Mouse (Mus musculus): ENCODE data around the gene Ankrd45. TPM values are rescaled to one million over a fixed set of nuclear protein-coding genes. Genes with fewer than 3 reads are reported as not detected.
"Not testable (repeated sequence)": the region's sequence is repeated elsewhere in the genome, so short reads cannot be mapped to it uniquely, and the experiment has no call there.

The Ankrd45 gene
- polyA plus RNA-seq, 1 experiment from 2014 or later = 5.3 TPM

GRCm38 (mm10) chr1:161140026-161140762 lies 2.3 kb upstream of the Ankrd45 start:
- 82% methylated on average over 9 of the region's 9 CpGs for WGBS
- Histone ChIP-seq H3K9me3 (ENCODE audit: low read length) (no peaks in the 10 kb centered on the region), H3K27ac (ENCODE audit: low read length) (no peak overlapping the region), H3K9ac (replicated peaks; ENCODE audit: low read length) (no peak overlapping the region), H3K4me3 (ENCODE audit: low read length) (no peak overlapping the region), H3K36me3 (ENCODE audit: insufficient read depth, low read length) (no peaks in the 10 kb centered on the region), H3K4me2 (replicated peaks; ENCODE audit: low read depth, low read length) (no peak overlapping the region), H3K4me1 (ENCODE audit: insufficient read depth, low read length) (0 out of 2 replicates have a peak, but pooled peaks cover 5% of the 10 kb centered on the region), H3K27me3 (ENCODE audit: insufficient read depth, low read length) (no peaks in the 10 kb centered on the region)
- no peak for ATAC-seq (ENCODE audit: low FRiP score, low TSS enrichment)

DNA sequence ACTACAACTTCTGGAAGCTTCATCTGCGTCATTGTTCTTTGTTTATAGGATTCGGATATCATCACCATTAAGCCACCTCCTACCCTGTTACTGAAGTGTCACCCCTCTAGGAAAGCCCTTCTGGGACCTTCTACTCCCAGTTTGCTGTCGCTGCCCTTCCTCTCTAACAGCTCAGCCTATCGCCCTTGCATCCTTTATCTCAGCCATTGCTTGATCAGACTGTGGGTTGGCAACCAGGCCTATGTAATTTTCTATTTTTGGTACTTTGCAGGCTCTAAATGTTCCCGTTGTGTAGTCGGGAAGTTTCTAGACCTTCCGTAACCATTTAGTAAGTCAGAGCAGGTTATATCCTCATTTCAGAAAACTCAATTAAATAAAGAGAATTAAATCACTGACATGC lies 725 bp downstream of the Ankrd45 start:
- Histone ChIP-seq H3K4me1 (ENCODE audit: insufficient read depth, low read length) (0 out of 2 replicates have a peak, but pooled peaks cover 5% of the 10 kb centered on the region), H3K27ac (ENCODE audit: low read length) (no peak overlapping the region), H3K4me3 (ENCODE audit: low read length) (no peak overlapping the region; the same call in 1 of the 2 replicates), H3K36me3 (ENCODE audit: insufficient read depth, low read length) (no peaks in the 10 kb centered on the region), H3K9ac (replicated peaks; ENCODE audit: low read length) (no peak overlapping the region), H3K4me2 (replicated peaks; ENCODE audit: low read depth, low read length) (peak overlapping the region; percentile 83; the same call in 1 of the 2 replicates), H3K9me3 (ENCODE audit: low read length) (no peaks in the 10 kb centered on the region), H3K27me3 (ENCODE audit: insufficient read depth, low read length) (no peaks in the 10 kb centered on the region)
- WGBS = 85% methylated on average over 7 of the region's 7 CpGs
- ATAC-seq (ENCODE audit: low FRiP score, low TSS enrichment) = no peak

DNA sequence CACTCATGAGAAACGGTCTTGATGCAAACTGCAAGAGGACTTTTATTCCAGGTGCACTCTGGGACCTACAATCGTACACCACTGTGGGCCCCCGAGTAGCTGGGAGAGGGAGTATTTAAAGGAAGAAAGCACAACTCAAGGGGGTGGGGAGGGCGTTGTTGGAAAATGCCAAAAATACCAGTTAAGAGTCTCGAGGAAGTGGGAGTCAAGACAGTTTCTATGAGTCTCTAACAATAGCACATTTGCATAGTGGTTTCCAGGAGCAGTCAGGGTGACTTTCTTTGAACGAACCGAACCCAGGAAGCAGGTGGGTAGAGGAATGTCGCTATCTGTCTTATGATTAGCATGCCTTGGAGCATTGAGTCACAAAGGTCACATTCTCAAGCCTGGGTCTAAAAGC lies 3.1 kb downstream of the Ankrd45 start:
- WGBS = 76% methylated on average over 8 of the region's 8 CpGs
- not testable (repeated sequence) for ATAC-seq (ENCODE audit: low FRiP score, low TSS enrichment)

GRCm38 (mm10) chr1:161147888-161148287 lies 5.4 kb downstream of the Ankrd45 start:
- WGBS = 76% methylated on average over 2 of the region's 2 CpGs
- Histone ChIP-seq H3K27me3 (ENCODE audit: insufficient read depth, low read length) (no peaks in the 10 kb centered on the region), H3K9ac (replicated peaks; ENCODE audit: low read length) (no peak overlapping the region), H3K4me2 (replicated peaks; ENCODE audit: low read depth, low read length) (no peak overlapping the region), H3K27ac (ENCODE audit: low read length) (no peak overlapping the region), H3K4me3 (ENCODE audit: low read length) (no peak overlapping the region), H3K36me3 (ENCODE audit: insufficient read depth, low read length) (no peaks in the 10 kb centered on the region), H3K9me3 (ENCODE audit: low read length) (no peaks in the 10 kb centered on the region), H3K4me1 (ENCODE audit: insufficient read depth, low read length) (0 out of 2 replicates have a peak, but pooled peaks cover 4% of the 10 kb centered on the region)
- no peak for ATAC-seq (ENCODE audit: low FRiP score, low TSS enrichment)

More for the DNA sequence above, 3.1 kb downstream of the Ankrd45 start:
- not testable (repeated sequence) for H3K9ac ChIP-seq (replicated peaks; ENCODE audit: low read length); H3K27ac ChIP-seq (ENCODE audit: low read length); H3K9me3 ChIP-seq (ENCODE audit: low read length); H3K4me3 ChIP-seq (ENCODE audit: low read length); H3K4me2 ChIP-seq (replicated peaks; ENCODE audit: low read depth, low read length); H3K36me3 ChIP-seq (ENCODE audit: insufficient read depth, low read length); H3K27me3 ChIP-seq (ENCODE audit: insufficient read depth, low read length); H3K4me1 ChIP-seq (ENCODE audit: insufficient read depth, low read length)

GRCm38 (mm10) chr1:161151098-161151497 lies 8.6 kb downstream of the Ankrd45 start:
- Histone ChIP-seq H3K4me3 (ENCODE audit: low read length) (no peak overlapping the region), H3K27me3 (ENCODE audit: insufficient read depth, low read length) (no peaks in the 10 kb centered on the region), H3K4me2 (replicated peaks; ENCODE audit: low read depth, low read length) (0 out of 2 replicates have a peak overlapping the region, but pooled peaks have one; percentile 2), H3K27ac (ENCODE audit: low read length) (no peak overlapping the region), H3K9ac (replicated peaks; ENCODE audit: low read length) (no peak overlapping the region), H3K4me1 (ENCODE audit: insufficient read depth, low read length) (0 out of 2 replicates have a peak, but pooled peaks cover 4% of the 10 kb centered on the region), H3K9me3 (ENCODE audit: low read length) (no peaks in the 10 kb centered on the region), H3K36me3 (ENCODE audit: insufficient read depth, low read length) (no peaks in the 10 kb centered on the region)
- ATAC-seq (ENCODE audit: low FRiP score, low TSS enrichment) = no peak
- WGBS = 67% methylated on average over 6 of the region's 6 CpGs

DNA sequence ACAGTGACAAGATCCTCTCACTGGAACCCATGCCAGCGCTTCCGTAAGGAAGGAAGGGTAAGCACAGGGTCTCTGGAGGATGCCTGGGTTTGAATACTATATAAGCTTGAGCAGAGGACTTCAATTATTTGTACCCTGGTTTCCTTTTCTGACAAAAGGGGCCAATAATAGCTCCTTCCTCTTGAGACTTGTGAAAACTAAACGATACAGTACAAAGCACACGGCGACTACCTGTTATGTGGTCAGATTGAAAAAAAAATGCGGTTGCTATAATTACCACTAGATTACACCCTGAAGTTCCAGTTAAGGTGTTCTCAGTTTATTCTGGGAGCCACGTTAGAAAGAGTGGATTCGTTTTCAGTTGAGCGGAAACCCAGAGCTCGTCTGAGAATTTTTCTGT lies 14.1 kb downstream of the Ankrd45 start:
- H3K36me3 ChIP-seq (ENCODE audit: insufficient read depth, low read length) = no peaks in the 10 kb centered on the region
- H3K4me1 ChIP-seq (ENCODE audit: insufficient read depth, low read length) = no peaks in the 10 kb centered on the region
- no peak overlapping the region for H3K27ac ChIP-seq (ENCODE audit: low read length)
- no peaks in the 10 kb centered on the region for H3K27me3 ChIP-seq (ENCODE audit: insufficient read depth, low read length)
- WGBS = 85% methylated on average over 10 of the region's 10 CpGs
- H3K9me3 ChIP-seq (ENCODE audit: low read length) = no peaks in the 10 kb centered on the region
- H3K4me2 ChIP-seq (replicated peaks; ENCODE audit: low read depth, low read length) = no peak overlapping the region
- no peak overlapping the region for H3K4me3 ChIP-seq (ENCODE audit: low read length)
- no peak overlapping the region for H3K9ac ChIP-seq (replicated peaks; ENCODE audit: low read length)
- no peak for ATAC-seq (ENCODE audit: low FRiP score, low TSS enrichment)

GRCm38 (mm10) chr1:161159214-161159613 lies 16.7 kb downstream of the Ankrd45 start, which contains the start of gene Tex50:
Gene Tex50, minus strand, starts transcription at chr1:161159314.
- 89% methylated on average over 3 of the region's 3 CpGs for WGBS
- Histone ChIP-seq H3K27me3 (ENCODE audit: insufficient read depth, low read length) (no peaks in the 10 kb centered on the region), H3K27ac (ENCODE audit: low read length) (no peak within 1 kb of the TSS), H3K9me3 (ENCODE audit: low read length) (no peaks in the 10 kb centered on the region), H3K36me3 (ENCODE audit: insufficient read depth, low read length) (no peaks in the 10 kb centered on the region), H3K9ac (replicated peaks; ENCODE audit: low read length) (no peak within 1 kb of the TSS), H3K4me1 (ENCODE audit: insufficient read depth, low read length) (no peaks in the 10 kb centered on the region), H3K4me2 (replicated peaks; ENCODE audit: low read depth, low read length) (no peak within 1 kb of the TSS), H3K4me3 (ENCODE audit: low read length) (no peak within 1 kb of the TSS)
- ATAC-seq (ENCODE audit: low FRiP score, low TSS enrichment) = no peak

DNA sequence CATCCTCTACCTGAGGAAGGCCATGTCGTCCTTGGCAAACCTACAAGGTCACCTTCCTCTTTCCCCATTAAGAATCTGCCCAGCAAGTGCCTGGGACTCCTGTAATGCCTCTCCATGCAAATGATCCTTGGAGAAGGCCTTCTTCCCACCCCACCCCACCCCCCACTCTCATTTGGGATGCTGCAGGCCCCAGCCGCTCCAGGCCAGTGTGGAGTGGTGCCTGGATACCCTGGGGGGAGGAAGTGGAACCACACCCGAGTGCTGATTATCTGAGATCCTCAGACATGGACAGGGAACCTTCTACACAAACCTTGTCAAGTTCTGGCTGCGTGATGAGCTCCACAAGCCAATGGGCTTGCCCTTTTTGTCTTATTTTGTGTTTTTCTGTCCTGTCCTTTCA lies 17.8 kb downstream of the Ankrd45 start:
- H3K36me3 ChIP-seq (ENCODE audit: insufficient read depth, low read length) = no peaks in the 10 kb centered on the region
- no peak overlapping the region for H3K4me2 ChIP-seq (replicated peaks; ENCODE audit: low read depth, low read length)
- no peak for ATAC-seq (ENCODE audit: low FRiP score, low TSS enrichment)
- 67% methylated on average over 4 of the region's 4 CpGs for WGBS
- no peaks in the 10 kb centered on the region for H3K4me1 ChIP-seq (ENCODE audit: insufficient read depth, low read length)
- H3K27ac ChIP-seq (ENCODE audit: low read length) = no peak overlapping the region
- H3K27me3 ChIP-seq (ENCODE audit: insufficient read depth, low read length) = no peaks in the 10 kb centered on the region
- H3K9me3 ChIP-seq (ENCODE audit: low read length) = no peaks in the 10 kb centered on the region
- H3K4me3 ChIP-seq (ENCODE audit: low read length) = no peak overlapping the region
- H3K9ac ChIP-seq (replicated peaks; ENCODE audit: low read length) = no peak overlapping the region

DNA sequence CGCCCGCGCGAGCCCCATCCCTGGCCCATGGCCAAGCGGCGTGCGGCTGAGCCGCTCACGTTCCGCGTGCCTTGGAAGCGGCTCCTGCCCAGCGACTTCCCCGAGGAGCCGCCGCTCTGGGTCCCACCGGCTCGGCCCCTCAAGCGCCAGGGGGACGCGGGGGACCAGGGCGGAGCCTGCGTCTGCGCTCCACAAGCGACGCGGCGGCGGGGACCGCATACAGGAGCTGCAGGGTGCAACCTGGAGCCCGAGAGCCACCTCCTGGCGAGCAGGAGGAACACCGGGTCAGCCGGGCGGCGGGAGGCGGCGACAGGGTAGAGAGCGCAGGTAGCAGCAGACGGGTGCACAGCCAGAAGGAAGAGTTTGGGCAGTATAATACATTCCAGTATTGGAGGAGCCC lies 28.2 kb downstream of the Ankrd45 start:
- Histone ChIP-seq H3K36me3 (ENCODE audit: insufficient read depth, low read length) (no peaks in the 10 kb centered on the region), H3K9me3 (ENCODE audit: low read length) (no peaks in the 10 kb centered on the region), H3K27me3 (ENCODE audit: insufficient read depth, low read length) (peaks cover 13% of the 10 kb centered on the region), H3K27ac (ENCODE audit: low read length) (no peak overlapping the region), H3K4me3 (ENCODE audit: low read length) (peak overlapping the region; percentile 55), H3K4me2 (replicated peaks; ENCODE audit: low read depth, low read length) (peak overlapping the region; percentile 74), H3K4me1 (ENCODE audit: insufficient read depth, low read length) (no peaks in the 10 kb centered on the region), H3K9ac (replicated peaks; ENCODE audit: low read length) (peak overlapping the region; percentile 64)
- peak; percentile 99 for ATAC-seq (ENCODE audit: low FRiP score, low TSS enrichment)
- under 1% methylated on average over 40 of the region's 40 CpGs for WGBS

DNA sequence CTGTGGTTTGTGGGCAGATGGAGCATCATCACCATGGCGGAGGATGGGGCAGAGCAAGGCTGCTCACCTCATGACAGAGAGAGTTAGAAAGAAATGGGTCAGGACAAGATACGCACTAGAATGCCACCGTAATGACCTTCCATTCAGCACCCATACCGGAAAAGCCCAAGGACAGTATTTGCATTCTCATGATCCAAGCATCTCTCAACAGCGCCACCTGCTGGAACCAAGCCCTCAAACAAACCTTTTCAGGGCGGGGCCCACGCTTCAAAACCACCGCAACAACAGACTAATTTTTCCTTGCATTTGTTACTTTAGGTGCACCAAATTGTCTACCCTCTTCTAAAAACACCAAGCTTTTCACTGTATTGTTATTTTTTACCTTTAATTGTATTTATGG lies 38.2 kb downstream of the Ankrd45 start:
- no peak for ATAC-seq (ENCODE audit: low FRiP score, low TSS enrichment)
- no peaks in the 10 kb centered on the region for H3K36me3 ChIP-seq (ENCODE audit: insufficient read depth, low read length)
- H3K4me2 ChIP-seq (replicated peaks; ENCODE audit: low read depth, low read length) = no peak overlapping the region
- H3K27ac ChIP-seq (ENCODE audit: low read length) = no peak overlapping the region
- H3K27me3 ChIP-seq (ENCODE audit: insufficient read depth, low read length) = no peaks in the 10 kb centered on the region
- H3K4me1 ChIP-seq (ENCODE audit: insufficient read depth, low read length) = no peaks in the 10 kb centered on the region
- no peak overlapping the region for H3K9ac ChIP-seq (replicated peaks; ENCODE audit: low read length)
- no peak overlapping the region for H3K4me3 ChIP-seq (ENCODE audit: low read length)
- 56% methylated on average over 8 of the region's 8 CpGs for WGBS
- peaks cover 7% of the 10 kb centered on the region for H3K9me3 ChIP-seq (ENCODE audit: low read length)
